Mouse (Mus musculus) cerebellum, adult 11 months (tissue): Measurements from ENCODE around the gene Mrpl43.

Experiments
- DNase-seq: peaks from one replicate; pipeline ENCODE4 v3.0.0; 2022

The Mrpl43 gene

DNA sequence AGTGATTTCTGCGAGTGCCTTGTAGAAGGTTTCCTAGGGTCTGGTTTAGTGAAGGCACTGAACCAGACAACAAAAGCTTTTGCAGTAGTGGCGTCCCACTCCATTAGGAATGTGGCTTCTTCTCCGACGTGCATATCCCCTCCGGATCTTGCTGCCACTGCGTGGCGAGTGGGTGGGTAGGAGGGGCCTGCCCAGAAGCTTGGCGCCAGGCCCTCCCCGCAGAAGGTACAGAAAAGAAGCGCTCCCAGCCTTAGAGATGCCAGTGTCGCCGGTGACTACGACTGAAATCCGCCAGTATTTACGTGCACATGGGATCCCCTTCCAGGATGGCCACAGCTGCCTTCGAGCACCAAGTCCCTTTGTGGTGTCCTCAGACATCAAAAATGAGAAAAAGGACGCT lies 779 bp upstream of the Mrpl43 start:
- peak; percentile 34 for DNase-seq

DNA sequence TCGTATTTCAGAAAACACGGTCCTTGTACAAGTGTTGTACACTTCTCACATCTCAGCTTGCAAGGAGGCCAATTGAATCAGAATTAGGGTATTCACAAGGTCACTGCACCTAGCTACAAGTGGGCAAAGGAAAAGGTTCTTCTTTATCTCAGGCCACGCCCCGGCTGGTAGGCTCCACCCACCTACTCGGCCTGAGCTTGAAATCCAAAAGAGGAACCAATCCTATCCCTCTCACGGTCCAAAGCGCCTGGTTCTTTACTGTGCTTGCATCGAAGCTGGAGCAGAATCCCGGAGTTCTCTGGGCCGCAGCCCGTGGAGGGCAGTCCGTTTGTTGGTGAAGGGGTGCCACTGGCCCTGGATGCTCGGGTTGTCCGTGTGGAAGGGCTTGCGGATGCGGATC lies 798 bp downstream of the Mrpl43 start, which contains the start of gene Twnk:
Twnk (plus strand) TSS at position 220 of the 400 bp plus-strand sequence.
- DNase-seq: no peak

DNA sequence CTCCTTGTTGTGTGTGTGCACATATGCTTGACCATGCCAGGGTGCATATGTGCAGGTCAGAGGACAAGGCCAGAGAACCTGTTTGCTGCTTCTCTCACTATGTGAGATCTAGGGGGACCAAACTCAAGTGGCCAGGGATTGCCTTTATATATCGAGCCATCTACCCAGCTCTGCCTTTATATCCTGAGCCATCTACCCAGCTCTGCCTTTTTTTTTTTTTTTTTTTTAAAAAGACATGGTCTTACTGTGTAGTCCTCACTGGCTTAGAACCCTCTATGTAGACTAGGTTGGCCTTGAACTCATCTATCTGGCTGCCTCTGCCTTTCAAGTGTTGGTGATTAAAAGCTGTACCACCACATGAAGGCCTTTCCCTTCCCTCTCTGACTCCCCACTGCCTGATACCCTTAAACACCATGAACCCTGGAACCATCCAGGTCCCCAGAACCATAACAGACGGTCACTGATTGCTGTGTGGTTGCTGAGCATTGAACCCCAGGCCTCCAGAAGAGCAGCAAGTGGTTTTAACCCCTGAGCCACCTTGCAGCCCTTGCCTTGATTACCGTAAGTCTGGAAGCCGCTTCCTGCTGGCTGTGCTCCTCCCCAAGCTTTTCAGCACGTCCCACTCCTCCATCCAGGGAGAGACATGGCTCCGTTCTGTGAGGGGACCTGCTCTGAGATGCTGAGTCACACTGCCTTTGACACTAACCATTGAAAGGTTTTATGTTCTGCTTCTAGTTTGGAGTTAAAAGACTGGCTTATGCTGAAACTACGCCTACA lies 2.3 kb downstream of the Mrpl43 start:
- DNase-seq: no peak

DNA sequence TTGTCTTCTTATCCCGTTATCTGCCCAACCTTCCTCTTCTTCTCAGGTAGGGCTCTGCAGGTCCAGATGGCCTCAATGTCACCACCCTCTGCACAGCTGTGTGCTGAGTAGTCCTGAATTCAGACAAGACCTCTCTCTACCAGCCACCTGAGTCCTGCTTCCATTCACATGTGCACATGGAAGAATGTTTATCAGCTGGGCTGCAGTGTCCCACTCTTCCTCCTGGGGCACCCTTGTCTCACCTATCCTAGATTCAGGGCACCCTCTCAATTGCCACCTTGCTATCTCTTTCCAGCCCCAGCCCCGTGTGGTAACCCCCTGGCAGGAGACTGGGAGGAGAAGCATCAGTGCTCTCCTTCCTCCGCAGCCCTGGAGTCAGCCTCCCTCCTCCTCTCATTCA lies 3.9 kb downstream of the Mrpl43 start:
- no peak for DNase-seq

DNA sequence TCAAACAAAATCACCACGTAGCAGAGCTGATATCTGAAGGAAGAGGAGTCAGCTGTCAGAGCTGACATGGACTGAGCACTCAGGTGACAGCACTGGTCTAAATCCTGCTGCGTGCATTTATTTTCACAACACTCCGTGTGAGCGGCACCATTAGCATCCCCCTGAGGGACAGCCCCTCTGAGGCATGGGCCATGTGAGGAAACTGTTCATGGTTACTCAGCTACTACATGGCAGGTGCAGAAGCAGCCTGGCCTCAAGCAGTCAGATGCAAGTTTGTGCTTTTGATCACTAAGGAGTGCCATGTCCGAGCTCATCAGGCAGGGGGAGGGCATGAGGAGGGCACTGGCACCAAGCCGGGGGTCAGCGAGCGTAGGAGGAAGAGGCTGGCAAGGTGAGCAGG lies 6.6 kb downstream of the Mrpl43 start:
- DNase-seq: no peak

DNA sequence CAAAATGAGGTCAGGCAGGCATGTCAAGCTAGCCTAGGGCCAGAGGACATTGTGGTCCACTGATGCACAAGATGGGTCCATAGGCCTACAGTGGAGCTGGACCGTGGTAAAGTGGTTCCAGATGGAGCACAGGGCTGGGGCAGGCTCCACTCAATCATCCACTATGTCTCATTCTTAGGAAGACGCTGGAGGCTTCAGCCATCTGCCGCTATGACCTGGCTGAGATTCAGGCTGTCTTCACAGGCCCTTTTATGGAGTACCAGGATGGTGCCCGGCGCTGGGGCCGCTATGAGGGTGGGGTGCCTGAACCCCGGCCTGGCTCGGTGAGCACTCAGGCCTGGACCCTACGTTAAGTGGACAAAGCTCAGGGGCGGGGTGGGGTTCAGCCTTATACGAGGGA lies 8.5 kb downstream of the Mrpl43 start:
- no peak for DNase-seq

DNA sequence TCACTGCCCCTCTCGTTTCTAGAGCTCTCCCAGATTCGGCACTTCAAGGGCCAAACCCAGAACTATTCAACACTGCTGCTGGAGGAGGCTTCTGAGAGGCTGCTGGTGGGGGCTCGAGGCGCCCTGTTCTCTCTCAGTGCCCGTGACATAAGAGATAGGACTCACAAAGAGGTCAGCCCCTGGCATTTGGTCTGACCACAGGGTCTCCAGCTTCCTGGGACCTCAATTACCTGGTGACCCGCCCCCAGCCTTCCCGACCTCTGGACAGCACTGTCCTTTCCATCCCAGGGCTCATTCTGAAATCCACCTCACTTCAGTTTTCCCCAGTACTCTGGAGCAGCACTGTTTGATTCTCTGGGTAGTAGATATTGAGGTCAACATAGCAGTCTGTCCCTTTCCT lies 13.5 kb downstream of the Mrpl43 start:
- no peak for DNase-seq

DNA sequence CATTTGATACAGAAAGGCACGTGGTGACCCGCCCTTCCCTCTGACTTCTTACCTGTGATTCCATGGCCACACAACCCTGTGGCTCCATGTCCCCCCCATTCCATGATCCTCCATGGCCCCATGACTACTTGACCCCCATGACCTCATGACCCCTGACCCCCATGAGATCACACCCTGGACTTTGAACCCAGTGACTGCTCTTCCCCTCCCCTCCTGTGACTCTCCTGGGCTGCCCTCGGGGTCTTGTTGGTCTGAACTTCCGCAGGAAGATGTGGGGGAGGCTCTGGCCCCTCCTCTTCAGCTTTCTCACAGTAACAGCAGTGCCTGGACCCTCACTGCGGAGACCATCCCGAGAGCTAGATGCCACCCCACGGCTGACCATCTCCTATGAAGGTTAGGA lies 14.0 kb downstream of the Mrpl43 start:
- no peak for DNase-seq

DNA sequence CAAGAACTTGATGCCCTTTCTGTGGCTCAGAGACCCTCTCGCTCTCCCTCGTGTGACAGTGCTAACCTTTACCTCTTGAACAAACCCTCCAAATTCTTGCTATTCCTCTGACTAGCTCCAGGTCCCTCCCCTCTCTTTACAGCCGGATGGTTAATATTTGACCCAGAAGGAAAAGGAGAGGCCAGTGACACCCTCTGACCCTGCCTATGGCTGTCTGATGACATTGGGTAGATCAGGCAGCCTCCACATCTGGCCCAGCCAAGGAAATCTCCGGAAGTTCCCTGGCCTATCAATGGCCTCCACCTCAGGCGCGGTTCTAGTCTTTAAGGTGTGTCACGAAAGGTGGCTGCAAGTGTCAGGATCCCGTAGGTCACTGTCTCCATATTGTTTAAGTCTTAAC lies 15.2 kb downstream of the Mrpl43 start:
- DNase-seq: no peak

DNA sequence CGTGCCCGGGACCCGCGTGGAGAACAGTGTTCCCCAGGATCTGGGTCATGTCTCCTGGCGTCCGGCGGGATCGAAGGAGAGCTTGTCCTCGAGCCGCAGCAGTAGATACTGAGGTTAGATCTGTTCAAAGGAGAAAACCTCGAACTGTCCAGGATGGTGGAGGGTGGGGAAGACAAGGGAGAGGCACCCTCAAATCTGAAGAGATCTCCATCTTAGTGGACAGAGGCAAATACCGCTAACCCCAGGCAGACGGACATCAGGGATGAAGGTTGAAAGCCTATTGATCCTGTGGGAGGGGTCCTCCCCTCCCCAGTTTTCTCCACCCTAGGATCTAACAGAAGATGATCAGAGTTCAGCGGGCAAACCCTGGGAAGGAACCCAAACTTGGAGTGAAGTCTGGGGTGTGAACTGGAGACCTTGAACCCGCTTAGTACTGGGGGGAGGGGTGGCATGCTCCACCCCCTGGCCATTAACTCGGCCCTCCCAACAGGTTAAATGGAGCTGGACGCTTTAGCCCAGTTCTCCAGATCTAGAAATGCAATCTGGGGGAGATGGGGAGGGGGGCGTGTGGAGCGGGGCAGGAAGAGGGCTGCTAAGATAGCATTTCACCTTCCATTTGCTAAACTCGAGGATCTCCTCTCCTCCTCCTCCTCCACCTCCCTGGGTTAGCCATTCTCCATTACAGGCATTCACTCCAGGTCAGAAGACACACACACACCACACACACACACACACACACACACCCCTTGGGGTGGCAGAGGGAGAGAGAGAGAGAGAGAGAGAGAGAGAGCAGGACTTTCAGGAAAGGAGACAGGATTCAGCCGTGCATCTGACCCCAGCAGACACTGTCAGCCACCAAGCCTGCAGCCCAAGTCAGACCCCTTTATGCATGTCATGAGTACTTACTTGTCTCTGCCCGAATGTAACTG lies 16.4 kb downstream of the Mrpl43 start:
- peak; percentile 20 for DNase-seq

DNA sequence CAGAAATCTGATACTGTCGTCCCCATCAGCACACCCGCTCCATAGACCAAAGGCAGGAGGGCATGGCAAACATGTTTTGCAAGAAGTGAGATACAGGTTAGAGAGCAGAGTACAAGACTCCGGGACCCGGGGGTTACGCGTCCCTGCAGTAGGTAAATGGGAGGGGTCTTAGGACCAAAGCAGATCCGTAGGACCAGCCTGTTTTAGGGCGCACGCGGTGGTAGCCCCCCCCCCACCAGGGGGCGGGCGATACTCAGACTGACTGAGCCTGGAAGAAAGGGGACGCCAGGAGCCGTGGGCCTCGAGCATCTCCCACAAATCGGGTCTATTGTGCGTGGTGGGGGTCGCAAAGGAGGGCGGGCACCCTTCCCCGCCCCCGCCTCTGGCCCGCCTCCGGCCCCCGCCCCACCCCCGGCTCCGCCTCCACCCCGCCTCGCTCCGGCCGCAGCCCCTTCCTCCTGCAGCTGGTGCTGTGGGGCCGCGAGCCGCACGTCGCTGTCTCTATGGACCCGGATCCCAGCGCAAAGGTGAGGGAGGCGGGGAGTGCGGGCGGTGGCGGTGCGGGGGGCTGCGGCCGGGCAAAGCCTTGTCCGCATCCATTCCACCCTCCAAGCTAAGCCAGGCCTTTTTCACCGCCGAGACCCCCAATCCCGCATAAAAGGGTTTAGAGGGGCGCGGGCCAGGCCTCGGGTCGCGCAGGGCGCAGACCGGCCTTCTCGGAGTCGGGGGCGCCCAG lies 17.2 kb downstream of the Mrpl43 start, which contains the start of gene Sema4g:
Sema4g (plus strand) TSS at position 271 of the 736 bp plus-strand sequence.
- DNase-seq: peak; percentile 49

DNA sequence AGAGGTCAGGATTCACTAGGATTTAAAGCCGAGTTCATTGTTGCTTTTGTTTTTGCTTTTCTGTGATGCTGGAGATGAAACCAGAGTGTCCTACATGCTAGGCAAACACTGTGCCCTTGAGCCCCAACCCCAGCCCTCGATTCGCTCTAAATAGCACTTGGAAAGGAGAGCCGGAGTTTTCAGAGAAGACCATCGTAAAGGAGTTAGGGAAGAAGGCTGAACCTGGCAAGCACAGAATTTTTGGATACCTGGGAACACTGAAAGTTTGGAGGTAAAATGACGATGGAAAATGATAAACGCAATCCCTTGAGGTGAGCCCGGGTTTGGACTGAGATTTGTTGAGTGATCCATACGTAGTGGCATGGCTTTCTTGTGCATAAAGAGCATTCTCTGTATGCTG lies 17.9 kb downstream of the Mrpl43 start:
- DNase-seq: no peak

DNA sequence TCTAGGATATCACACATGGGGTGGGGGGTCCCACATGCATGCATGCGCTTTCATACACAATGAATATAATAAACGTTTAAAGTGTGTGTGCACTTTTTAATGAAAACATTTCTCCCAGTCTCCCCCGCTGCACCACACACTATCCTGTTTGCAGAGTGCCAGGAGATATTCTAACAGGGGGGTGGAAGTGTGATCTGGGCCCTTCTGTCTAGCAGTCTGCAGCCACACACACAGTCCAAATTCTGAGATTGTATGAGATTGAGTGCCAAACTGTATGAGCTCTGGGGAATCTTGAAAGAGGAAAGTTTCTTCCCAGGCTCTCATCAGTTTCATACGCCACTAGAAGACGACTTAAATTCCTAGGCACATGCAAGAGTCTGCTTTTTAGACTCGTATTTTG lies 18.4 kb downstream of the Mrpl43 start:
- no peak for DNase-seq

DNA sequence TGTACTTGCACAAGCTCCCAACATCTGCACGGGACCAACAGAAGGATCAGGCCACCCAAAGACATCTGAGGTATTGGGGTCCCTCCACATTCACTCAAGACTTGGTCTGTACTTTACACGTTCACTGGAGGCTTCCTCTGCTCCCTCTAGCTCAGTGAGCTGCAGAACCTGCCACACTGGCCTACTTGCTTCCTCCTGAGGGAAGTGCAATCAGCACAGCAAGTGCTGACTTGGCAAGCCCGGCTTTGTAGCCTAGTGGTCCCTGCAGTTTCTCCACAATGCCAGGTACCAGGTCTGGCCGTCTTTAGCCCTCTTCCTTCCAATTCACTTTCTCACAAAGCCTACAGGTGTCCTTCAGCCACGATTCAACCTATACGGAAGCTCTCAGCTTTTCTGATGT lies 19.2 kb downstream of the Mrpl43 start:
- DNase-seq: no peak

DNA sequence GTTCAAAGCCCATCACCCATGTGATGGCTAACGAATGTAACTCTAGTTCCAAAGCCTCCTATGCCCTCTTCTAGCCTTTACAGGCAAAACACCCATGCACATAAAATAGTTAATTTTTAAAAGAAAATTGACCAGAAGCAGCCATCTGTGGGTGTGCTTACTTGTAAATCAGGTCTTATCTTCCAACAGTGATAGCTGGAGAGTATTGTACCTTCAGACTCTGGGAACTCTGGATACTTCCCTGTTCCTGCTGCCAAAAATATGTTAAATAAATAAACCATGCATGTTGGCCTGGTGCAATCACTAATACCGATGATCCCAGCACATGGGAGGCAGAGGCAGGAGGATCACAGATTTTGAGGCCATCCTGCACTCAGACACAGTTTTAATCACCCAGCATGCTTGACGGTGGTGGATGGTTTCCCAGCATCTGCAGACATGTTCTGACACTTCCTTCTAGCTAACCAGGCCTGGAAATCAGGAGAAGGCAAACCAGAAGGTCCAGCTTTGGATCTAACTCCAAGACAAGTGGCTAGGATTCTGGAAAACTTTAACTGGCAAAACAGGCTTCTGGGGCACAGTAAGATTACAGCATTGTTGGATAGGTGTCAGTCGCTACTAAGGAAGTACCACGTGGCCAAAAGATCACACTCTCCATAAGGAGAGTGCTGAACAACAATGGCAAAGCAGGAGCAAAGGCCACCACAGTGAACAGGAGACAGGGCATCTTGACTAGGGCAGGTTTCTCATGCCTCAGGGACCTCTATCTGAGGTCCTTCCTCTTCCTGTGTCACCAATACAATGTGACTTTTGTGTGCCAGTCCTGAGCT lies 20.9 kb downstream of the Mrpl43 start:
- DNase-seq: no peak

DNA sequence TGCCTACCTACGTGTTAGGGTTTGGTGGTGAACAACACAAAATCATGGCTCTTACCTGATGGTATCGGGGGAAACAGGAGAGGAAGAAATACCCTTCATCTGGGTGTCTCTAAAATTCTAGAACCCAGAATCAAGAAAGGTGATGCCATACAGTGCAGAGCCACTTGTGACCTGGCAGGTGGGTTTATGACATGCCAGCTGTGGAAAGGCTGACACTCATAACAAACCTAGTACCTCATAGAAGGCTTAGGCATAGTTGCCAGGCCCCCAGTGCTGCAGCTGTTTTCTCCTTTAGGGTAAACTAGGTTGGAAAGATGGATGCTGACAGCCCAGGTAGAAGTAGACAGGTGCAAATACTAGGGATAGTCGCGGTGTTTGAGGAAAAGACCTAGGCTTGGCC lies 21.8 kb downstream of the Mrpl43 start:
- no peak for DNase-seq

DNA sequence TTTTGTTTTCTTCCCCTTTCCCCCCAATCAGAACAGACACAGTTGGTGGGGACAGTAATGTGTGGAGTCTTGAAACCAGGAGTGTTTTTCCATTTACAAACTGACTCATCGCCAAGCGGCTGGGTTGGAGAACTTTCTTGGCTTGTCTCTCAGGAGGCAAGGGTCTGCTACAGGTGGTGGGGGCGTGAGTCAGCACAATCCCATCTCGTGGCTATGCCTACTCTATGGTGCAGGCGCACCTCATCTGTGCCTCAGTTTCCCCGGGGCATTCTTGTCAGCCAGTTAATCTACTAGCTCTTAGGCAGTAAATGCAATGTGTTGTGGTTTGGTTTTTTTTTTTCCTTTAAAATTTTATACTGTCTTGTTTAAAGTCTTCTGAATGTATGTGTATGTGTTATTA lies 22.9 kb downstream of the Mrpl43 start:
- DNase-seq: no peak

DNA sequence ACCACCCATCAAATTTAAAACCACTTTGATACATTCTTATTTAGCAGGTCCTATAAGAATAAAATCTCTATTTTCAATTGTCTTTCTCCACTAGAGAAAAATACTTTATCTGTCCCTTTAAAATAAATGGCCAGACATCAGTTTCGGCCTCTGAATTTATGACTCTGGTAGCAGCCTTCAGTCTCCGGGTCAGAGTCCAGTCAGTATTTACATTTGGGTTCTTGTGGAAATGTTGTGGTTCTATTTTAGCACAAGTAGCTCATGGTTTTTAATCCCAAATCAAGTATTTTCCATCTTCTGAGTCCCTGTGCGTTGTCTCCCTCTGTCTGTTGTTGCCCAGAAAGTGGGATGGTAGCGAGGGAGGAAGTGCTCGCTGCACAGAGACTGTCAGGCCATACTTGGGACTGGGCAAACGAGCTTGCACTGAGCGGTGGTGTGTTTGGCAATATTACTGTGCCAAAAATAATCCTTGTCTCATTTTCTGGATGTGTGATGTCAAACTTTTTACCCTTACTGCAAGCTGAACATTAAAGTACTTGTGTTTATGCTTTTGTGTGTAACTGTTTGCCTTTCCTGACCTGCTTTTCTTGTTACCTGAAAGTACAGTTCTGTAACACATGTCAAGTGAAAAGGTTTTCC lies 23.6 kb downstream of the Mrpl43 start:
- no peak for DNase-seq

DNA sequence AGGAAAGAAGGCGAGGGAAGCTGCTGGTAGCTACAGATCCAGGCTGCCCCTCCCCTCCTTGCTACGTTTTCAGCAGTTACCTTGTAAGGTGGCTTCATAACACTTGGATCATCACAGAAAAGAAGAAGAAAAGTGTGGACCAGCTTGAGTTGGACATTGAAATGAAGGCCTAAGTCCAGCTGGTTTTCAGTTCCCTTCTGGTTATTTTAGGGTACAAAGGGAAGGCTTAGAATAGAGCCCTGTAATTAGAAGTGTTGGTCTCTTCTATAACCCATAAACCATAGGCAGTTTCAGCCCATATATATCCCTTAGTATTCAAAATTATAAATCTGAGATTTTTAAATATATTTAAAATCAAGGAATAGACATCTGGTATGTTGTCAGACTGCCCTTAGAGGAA lies 25.5 kb downstream of the Mrpl43 start:
- DNase-seq: no peak

DNA sequence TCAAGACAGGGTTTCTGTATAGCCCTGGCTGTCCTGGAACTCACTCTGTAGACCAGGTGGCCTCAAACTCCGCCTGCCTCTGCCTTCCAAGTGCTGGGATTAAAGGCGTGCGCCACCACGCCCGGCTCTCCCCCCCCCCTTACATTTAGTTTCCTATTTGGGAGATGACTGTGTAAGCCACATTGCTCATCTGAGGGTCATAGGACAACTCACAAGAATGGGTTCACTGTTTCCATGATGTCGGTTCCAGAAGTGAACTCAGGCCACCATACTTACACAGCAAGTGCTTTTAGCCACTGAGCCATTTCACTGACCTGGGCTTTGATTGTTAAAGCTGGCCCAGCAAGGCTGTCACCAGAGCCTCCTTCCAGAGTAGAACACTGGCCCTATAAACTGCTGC lies 29.1 kb downstream of the Mrpl43 start:
- DNase-seq: no peak

DNA sequence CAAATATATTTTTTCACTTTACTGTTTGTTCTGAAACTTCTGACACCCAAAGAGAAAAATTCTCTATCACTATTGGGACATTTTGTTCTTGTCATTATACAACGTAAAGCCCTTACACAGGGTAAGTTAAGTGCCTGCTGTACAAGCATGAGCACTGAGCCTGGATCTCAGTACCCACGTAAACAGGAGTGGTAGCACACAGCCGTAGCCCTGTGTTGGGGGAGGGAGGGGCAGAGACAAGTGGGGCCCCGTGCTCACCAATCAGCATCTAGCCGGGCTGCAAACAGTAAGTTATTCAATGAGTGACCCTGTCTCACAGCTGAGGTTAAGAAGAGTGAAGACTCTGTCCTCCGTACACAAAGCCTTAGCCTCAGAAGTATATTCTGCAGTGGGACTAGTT lies 29.6 kb downstream of the Mrpl43 start:
- no peak for DNase-seq

DNA sequence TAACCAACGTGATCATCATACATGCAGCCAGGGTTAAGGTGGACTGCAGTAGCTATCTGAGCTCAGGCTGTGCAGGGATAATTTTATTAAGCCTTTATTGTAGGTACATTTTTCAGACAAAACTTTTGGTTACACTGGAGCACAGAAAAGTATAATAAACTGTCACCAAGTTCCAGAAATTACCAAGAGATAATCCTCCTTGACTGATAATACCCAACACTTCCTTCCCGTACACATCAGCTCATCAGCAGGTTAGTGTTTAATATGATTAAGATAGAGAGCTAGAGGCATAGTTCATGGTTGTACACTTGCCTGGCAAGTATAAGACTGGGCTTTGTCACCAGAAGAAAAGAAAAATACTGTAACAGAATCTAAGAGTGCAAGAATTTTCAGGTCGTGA lies 37.9 kb downstream of the Mrpl43 start:
- DNase-seq: no peak
